Mouse (Mus musculus) erythroblast, embryonic 14.5 days (primary cell): ENCODE results near the gene Kdelr3.

Experiments used
- GATA1 ChIP-seq: IDR thresholded peaks from 2 replicates; pipeline ENCODE4 v1.6.1; 2012; ENCODE audit warnings: low read length, inconsistent platforms, mixed read lengths
- TAL1 ChIP-seq: IDR thresholded peaks from 3 replicates; pipeline ENCODE4 v1.6.1; 2012; ENCODE audit warnings: low read length, inconsistent platforms, mixed read lengths

GRCm38 (mm10) chr15:79493527-79493926, 22.7 kb upstream of the Kdelr3 start:
- TF ChIP-seq TAL1, result no peak
- no peak for TF ChIP-seq GATA1
